Mouse (Mus musculus) gonadal fat pad, adult 2 months (tissue): ENCODE data around the gene Trip10. TPM values are rescaled to one million over a fixed set of nuclear protein-coding genes. Genes with fewer than 3 reads are reported as not detected.

Experiments
- DNase-seq: peaks from one replicate; pipeline ENCODE4 v3.0.0-alpha.2; 2012; ENCODE audit warnings: low read depth
- polyA plus RNA-seq: library from polyadenylated mRNA; depleted of rRNA; stranded (reverse); fragments of >200 nt; gene quantifications from 2 replicates; pipeline ENCODE4 v1.2.3, GENCODE M21; 2012; rRNA removed

Trip10 gene
- polyA plus RNA-seq, 1 experiment = 27.5 TPM

DNA sequence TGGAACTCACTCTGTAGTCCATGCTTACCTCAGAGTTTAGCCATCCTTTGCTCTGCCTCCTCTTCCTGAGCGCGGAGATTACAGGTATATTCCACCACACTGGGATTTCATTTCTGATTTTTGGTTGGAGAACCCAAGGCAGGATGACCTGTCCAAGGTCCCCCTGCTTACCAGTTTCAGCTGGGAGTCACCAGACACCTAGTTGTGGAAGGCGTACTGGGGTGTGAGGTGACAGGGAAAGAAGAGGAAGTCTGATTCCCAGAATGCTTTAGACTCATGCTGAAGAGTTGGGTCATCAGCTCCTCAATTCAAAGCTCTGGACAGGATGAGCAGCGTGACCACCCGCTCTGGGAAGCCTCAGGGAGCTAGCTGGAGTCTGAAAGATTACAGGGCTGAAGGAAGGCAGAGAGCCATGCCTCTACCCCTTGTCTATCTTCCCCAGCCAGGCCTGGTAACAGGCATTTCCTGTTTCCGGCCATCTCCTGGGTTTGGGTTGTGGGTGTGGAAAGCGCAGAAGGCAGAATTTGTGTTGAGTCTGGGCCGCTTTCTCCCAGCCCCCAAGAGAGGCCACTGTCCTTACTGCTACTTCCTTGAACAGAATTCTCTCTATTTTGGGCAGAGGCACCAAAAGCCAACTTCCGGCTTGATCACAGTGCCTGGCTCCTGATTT is 40.9 kb downstream of the Trip10 start:
- DNase-seq = no peak

DNA sequence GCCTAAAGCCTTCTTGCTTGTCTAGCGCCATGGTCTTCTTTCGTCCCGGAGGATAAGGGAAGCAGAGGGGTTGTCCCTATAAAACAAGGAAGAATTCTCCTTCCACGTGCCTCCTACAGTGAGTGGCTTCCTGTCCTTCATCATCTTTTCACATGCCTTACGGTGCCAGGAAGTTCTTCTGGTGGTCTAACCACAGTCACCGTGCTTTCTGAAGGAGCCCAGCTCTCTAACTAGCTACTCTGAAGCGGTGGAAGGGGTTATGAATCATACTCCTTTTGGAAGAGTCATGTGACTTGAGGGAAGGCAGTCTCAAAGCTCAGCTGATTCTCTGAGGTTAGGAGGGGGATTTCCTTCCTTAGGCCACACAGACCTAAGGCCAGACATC is 41.4 kb downstream of the Trip10 start:
- DNase-seq = no peak

- DNase-seq = no peak
These were observed 43.0 kb downstream of the Trip10 start for GRCm38 (mm10) chr17:57292302-57292701.

DNA sequence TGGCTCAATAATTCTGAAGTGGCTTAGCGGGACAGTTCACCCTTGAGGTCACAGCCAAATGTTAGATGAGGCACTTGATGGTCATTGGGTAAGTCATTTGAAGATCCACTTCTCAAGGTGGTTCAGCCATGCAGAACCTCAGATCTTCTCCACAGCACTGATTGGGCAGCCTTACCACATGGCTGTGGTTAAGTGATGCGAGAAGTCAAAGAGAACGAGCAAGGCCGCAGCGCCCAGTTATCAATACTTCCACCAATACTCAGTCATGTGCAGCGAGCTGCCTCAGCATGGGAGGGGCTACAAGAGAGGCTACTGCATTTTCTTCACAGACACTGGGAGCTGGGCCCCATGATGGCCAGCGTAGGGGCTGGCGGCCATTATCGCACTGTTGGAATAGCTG is 43.7 kb downstream of the Trip10 start:
- no peak for DNase-seq

- no peak for DNase-seq
These were observed 46.7 kb downstream of the Trip10 start for GRCm38 (mm10) chr17:57295935-57296334.

- DNase-seq = no peak
These were observed 47.8 kb downstream of the Trip10 start for GRCm38 (mm10) chr17:57297040-57297439.

- no peak for DNase-seq
These were observed 56.3 kb downstream of the Trip10 start for GRCm38 (mm10) chr17:57305593-57305992.

- DNase-seq = no peak
These were observed 57.8 kb downstream of the Trip10 start for GRCm38 (mm10) chr17:57307074-57307473.

DNA sequence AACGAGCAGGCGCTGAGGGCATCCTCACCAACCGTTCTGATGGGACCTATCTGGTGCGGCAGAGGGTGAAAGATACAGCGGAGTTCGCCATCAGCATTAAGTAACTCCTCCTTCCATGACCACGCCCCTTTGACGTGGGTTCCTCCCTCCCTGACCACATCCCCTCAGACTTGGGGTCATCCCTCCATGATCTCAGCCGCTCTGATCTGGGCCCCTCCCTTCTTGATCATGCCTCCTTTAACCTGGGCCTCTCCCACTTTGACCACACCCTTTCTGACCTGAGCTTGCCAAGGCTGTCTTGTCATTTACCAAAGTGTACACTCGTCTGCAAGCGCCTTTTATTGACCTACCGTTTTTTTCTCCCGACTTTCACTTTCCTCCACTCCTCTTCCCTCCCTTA is 62.5 kb downstream of the Trip10 start:
- DNase-seq = no peak

Other genes with a start within 250 kb of the Trip10 start
- not detected in 2 replicates for gene Pspn, start 249.4 kb upstream of the Trip10 start, polyA plus RNA-seq
- gene Gtf2f1, start 238.2 kb upstream of the Trip10 start, polyA plus RNA-seq = 32.5 and 37.8 TPM in 2 replicates
- gene Gm17949, start 238.0 kb upstream of the Trip10 start, polyA plus RNA-seq = 0.20 and 0.47 TPM in 2 replicates
- gene Khsrp, start 217.9 kb upstream of the Trip10 start, polyA plus RNA-seq = 44.9 and 61.6 TPM in 2 replicates
- 0.12 and 0.29 TPM in 2 replicates for gene Slc25a41, start 207.8 kb upstream of the Trip10 start, polyA plus RNA-seq
- gene Crb3, start 190.3 kb upstream of the Trip10 start, polyA plus RNA-seq = 38.7 and 47.6 TPM in 2 replicates
- 49.0 and 61.9 TPM in 2 replicates for gene Slc25a23, start 189.6 kb upstream of the Trip10 start, polyA plus RNA-seq
- gene Dennd1c, start 170.9 kb upstream of the Trip10 start, polyA plus RNA-seq = 5.0 and 5.4 TPM in 2 replicates
- gene Tubb4a, start 161.7 kb upstream of the Trip10 start, polyA plus RNA-seq = 2.5 and 4.3 TPM in 2 replicates
- gene Tnfsf9, start 144.1 kb upstream of the Trip10 start, polyA plus RNA-seq = 0.55 and 0.58 TPM in 2 replicates
- gene Cd70, start 99.7 kb upstream of the Trip10 start, polyA plus RNA-seq = not detected in 2 replicates
- 0.24 and 0.32 TPM in 2 replicates for gene Tnfsf14, start 55.3 kb upstream of the Trip10 start, polyA plus RNA-seq
- gene C3, start 21.3 kb upstream of the Trip10 start, polyA plus RNA-seq = 194 and 273 TPM in 2 replicates
- gene Gpr108, start 1.0 kb upstream of the Trip10 start, polyA plus RNA-seq = 77.8 and 78.2 TPM in 2 replicates
- 2.9 and 3.1 TPM in 2 replicates for gene Vav1, start 29.6 kb downstream of the Trip10 start, polyA plus RNA-seq
- gene Adgre1, start 109.2 kb downstream of the Trip10 start, polyA plus RNA-seq = 21.6 and 22.2 TPM in 2 replicates